Mouse (Mus musculus) frontal cortex, postnatal 36 days (tissue): ENCODE results near the gene Rp9.
A peak's percentile ranks its signal among the peaks of the same experiment; 100 is the strongest.

Source experiments
- DNase-seq, 2 experiments: peaks; one replicate each; pipeline ENCODE4 v3.0.0; 2022; ENCODE audit warnings: low spot score in 2 of 2

Gene Rp9

DNA sequence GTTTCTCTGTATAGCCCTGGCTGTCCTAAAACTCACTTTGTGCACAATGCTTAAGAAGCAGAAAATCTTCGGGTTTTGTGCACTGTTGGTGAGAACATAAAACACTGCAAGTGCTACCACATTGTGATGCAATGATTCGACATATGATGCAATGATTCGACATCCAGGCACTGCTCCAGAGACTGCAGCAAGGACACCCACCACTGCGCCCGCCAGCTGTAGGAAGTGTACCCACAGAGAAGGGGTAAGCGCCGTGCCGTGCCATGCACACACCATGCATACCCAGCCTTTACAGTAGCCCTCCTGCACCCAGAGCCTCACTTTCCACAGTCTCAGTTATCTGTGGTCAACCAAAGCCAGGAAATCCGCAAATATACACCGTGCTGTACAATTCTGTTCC is 102.9 kb downstream of the Rp9 start:
- DNase-seq, result peak in 1 of 2 experiments; percentile 2

DNA sequence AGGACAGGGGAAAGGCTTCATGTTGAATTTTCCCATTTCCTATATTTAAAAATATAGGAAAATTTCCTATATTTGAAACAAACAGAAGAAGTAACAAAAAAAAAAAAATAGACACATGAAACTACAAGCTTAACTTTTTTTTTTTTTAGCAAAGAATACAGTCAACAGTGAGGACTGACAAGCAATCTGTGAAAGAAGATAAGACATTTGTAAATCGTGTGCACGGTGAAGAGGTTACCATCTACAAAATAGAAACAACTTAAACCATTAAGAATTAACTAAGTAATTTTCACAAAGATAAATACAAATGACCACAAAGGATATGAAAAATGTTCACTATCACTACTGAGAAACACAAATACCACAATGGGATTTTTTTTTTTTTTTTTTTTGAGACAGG is 103.3 kb downstream of the Rp9 start:
- no peak for DNase-seq
